ENCODE assay signal across 8 mouse cellular contexts in the genomic region with DNA sequence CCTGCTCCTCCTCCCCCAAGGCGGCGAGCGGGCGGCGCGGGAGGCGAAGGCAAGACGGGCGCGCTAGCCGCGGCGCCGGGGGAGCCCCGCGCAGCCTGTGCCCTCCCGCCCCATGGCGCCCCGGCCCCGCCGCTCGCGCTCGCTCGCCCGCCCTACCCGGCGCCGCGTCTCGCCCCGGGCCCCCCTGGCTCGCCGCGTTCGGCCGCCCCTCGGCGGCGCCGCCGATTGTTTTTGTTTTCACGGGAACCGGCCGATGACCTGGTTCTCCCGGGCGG. TPM values are rescaled to one million over a fixed set of nuclear protein-coding genes. Genes with fewer than 3 reads are reported as not detected.
DNase-seq lines count a peak whose midpoint lies in the region; ATAC-seq and TF ChIP-seq lines count a peak whose summit lies in the region.

No protein-coding gene starts in this region.

- peaks cover 13% of the 10 kb centered on the region for H3K36me3 ChIP-seq in heart, adult 2 months (ENCODE audit: control insufficient read depth, insufficient read depth, low read length)
- no peaks in the 10 kb centered on the region for H3K36me3 ChIP-seq in thymus, adult 2 months (ENCODE audit: control insufficient read depth, insufficient read depth, low read length)
- no peaks in the 10 kb centered on the region for H3K36me3 ChIP-seq in liver, embryonic 11.5 days (ENCODE audit: control insufficient read depth, insufficient read depth, low read length)

- TF ChIP-seq POLR2A in heart, adult 2 months (IDR thresholded peaks at IDR 0.05; ENCODE audit: insufficient read depth, low read depth, low read length) = 0 out of 2 replicates have a peak, but pooled peaks have one; percentile 56
- no peak for TF ChIP-seq POLR2A in thymus, adult 2 months (IDR thresholded peaks at IDR 0.05; ENCODE audit: control insufficient read depth, extremely low read depth, insufficient read depth, low read length, poor library complexity)

- TF ChIP-seq CTCF in heart, adult 2 months (IDR thresholded peaks at IDR 0.05) = no peak
- no peak for TF ChIP-seq CTCF in thymus, adult 2 months (IDR thresholded peaks at IDR 0.05; ENCODE audit: borderline replicate concordance, control insufficient read depth, extremely low read depth, insufficient read depth, low read length, poor library complexity)

- H3K4me3 ChIP-seq in heart, adult 2 months = peak overlapping the region; percentile 84
- H3K4me3 ChIP-seq in thymus, adult 2 months (ENCODE audit: control insufficient read depth, insufficient read depth, low read length) = peak overlapping the region; percentile 87
- H3K4me3 ChIP-seq in liver, embryonic 11.5 days (ENCODE audit: low read depth, low read length) = peak overlapping the region; percentile 99

- H3K27me3 ChIP-seq in heart, adult 2 months (ENCODE audit: control insufficient read depth, insufficient read depth, low read length) = no peaks in the 10 kb centered on the region
- no peaks in the 10 kb centered on the region for H3K27me3 ChIP-seq in thymus, adult 2 months (ENCODE audit: control insufficient read depth, insufficient read depth, low read length)
- no peaks in the 10 kb centered on the region for H3K27me3 ChIP-seq in liver, embryonic 11.5 days (replicated peaks; ENCODE audit: control insufficient read depth, insufficient read depth, low read length)

- peak overlapping the region; percentile 97 for H3K9ac ChIP-seq in heart, adult 2 months (ENCODE audit: low read depth, low read length)
- peak overlapping the region; percentile 96 for H3K9ac ChIP-seq in liver, embryonic 11.5 days (ENCODE audit: low read depth, low read length)

- H3K9me3 ChIP-seq in liver, embryonic 11.5 days (ENCODE audit: control insufficient read depth, low read length) = no peaks in the 10 kb centered on the region

- DNase-seq in heart, adult 2 months = no peak
- no peak for DNase-seq in heart, postnatal 10 days
- DNase-seq in thymus, adult 2 months = no peak
- no peak for DNase-seq in thymus, postnatal 14 days
- no peak for DNase-seq in liver, embryonic 11.5 days (ENCODE audit: low spot score)
- DNase-seq in adrenal gland, adult 18-20 months (ENCODE audit: low spot score in 2 of 2) = no peak
- DNase-seq in cerebellum, adult 11 months = no peak
- DNase-seq in frontal cortex, postnatal 36 days (ENCODE audit: low spot score in 2 of 2) = no peak

- H3K4me2 ChIP-seq in liver, embryonic 11.5 days = peak overlapping the region; percentile 92

- no peak for TF ChIP-seq EP300 in heart, adult 2 months (IDR thresholded peaks at IDR 0.05; ENCODE audit: insufficient read depth, low read depth, low read length)

- peak overlapping the region; percentile 95 for H3K27ac ChIP-seq in heart, adult 2 months
- peak overlapping the region; percentile 58 for H3K27ac ChIP-seq in thymus, adult 2 months (ENCODE audit: control insufficient read depth, insufficient read depth, low read length)
- H3K27ac ChIP-seq in liver, embryonic 11.5 days (ENCODE audit: low read depth, low read length) = peak overlapping the region; percentile 97

- intact Hi-C loops in heart, adult 2 months (cut with DNase I) = loop anchor here (1.0 to 5.0 kb wide), 3 partner anchors 53 to 193 kb away; a partner anchor contains a TSS
- intact Hi-C loops in heart, postnatal 10 days (cut with DNase I) = loop anchor here (2.0 to 5.0 kb wide), 2 partner anchors 55 to 102 kb away; a partner anchor contains a TSS

- 0% methylated on average over 44 of the region's 47 CpGs for WGBS in heart, adult 2 months
- WGBS in thymus, adult 2 months = under 1% methylated on average over 43 of the region's 47 CpGs
- under 1% methylated on average over 21 of the region's 47 CpGs for WGBS in liver, embryonic 11.5 days

- H3K79me2 ChIP-seq in heart, adult 2 months (replicated peaks; ENCODE audit: control insufficient read depth, insufficient read depth, low read length) = peaks cover 9% of the 10 kb centered on the region

- peak; percentile 34 for ATAC-seq in liver, embryonic 11.5 days (replicated peaks; ENCODE audit: low FRiP score)

- peaks cover 5% of the 10 kb centered on the region for H3K4me1 ChIP-seq in heart, adult 2 months (ENCODE audit: control insufficient read depth, insufficient read depth, low read length)
- H3K4me1 ChIP-seq in thymus, adult 2 months (replicated peaks; ENCODE audit: control insufficient read depth, insufficient read depth, low read length) = peaks cover 10% of the 10 kb centered on the region
- peaks cover 17% of the 10 kb centered on the region for H3K4me1 ChIP-seq in liver, embryonic 11.5 days (replicated peaks; ENCODE audit: control insufficient read depth, insufficient read depth, low read length)

RNA-seq across cellular contexts. Expression of a gene that starts 0.3 kb away (rescaled TPM):
- 10 to 100 TPM; 67.6 to 78.1 TPM for total RNA-seq in heart, adult 2 months (2021)
- 28.2 and 56.9 TPM in 2 replicates for polyA plus RNA-seq in heart, adult 2 months (2012; rRNA removed)
- total RNA-seq in heart, postnatal 10 days (2021) = 10 to 100 TPM; 58.0 to 64.8 TPM
- polyA plus RNA-seq in thymus, adult 2 months (2012; rRNA removed) = 268 and 316 TPM in 2 replicates
- polyA plus RNA-seq in liver, embryonic 11.5 days (2014; fragmentation: Nextera tagmentation; extraction: Ambion mirVana) = 9.4 and 10.0 TPM in 2 replicates
- total RNA-seq in adrenal gland, adult 18-20 months (2021) = 10 to 100 TPM; 72.9 to 92.6 TPM

RNA-seq across cellular contexts. Expression of a gene that starts 53.5 kb away (rescaled TPM):
- 10 to 100 TPM; 20.8 to 26.7 TPM for total RNA-seq in heart, adult 2 months (2021)
- polyA plus RNA-seq in heart, adult 2 months (2012; rRNA removed) = 7.6 and 12.1 TPM in 2 replicates
- 10 to 100 TPM; 30.1 to 32.7 TPM for total RNA-seq in heart, postnatal 10 days (2021)
- polyA plus RNA-seq in thymus, adult 2 months (2012; rRNA removed) = 14.3 and 21.5 TPM in 2 replicates
- 13.6 and 13.7 TPM in 2 replicates for polyA plus RNA-seq in liver, embryonic 11.5 days (2014; fragmentation: Nextera tagmentation; extraction: Ambion mirVana)
- total RNA-seq in adrenal gland, adult 18-20 months (2021) = 10 to 100 TPM; 33.8 to 34.7 TPM
